Mouse (Mus musculus) midbrain, embryonic 11.5 days (tissue): Measurements from ENCODE around the gene Tcf7l1. TPM values are rescaled to one million over a fixed set of nuclear protein-coding genes. Genes with fewer than 3 reads are reported as not detected.
A peak's percentile ranks its signal among the peaks of the same experiment; 100 is the strongest.

ENCODE experiments used
- ATAC-seq: fragments of 200-750 bp; cut with Nextera tagmentation; 2 replicates; pipeline ENCODE4 v1.8.0; 2017; ENCODE audit warnings: moderate TSS enrichment, moderate library complexity; ENCODE audit not compliant: low FRiP score
- DNase-seq: peaks from one replicate; pipeline ENCODE4 v3.0.0; 2015; ENCODE audit warnings: low spot score; ENCODE audit errors: missing footprints
- H3K27ac ChIP-seq: fragments of 300-500 bp; sonication (generic); 2 replicates; pipeline ENCODE4 v1.5.1; 2014; ENCODE audit warnings: low read depth, low read length
- H3K27me3 ChIP-seq: fragments of 300-500 bp; sonication (generic); 2 replicates; pipeline ENCODE4 v1.6.1; 2014; ENCODE audit warnings: mild to moderate bottlenecking, low read length, moderate library complexity, mixed read lengths; ENCODE audit not compliant: control insufficient read depth, insufficient read depth
- H3K36me3 ChIP-seq: fragments of 300-500 bp; sonication (generic); 2 replicates; pipeline ENCODE4 v1.6.1; 2014; ENCODE audit warnings: mild to moderate bottlenecking, low read length, moderate library complexity, mixed read lengths; ENCODE audit not compliant: control insufficient read depth, insufficient read depth
- H3K4me1 ChIP-seq: fragments of 300-500 bp; sonication (generic); 2 replicates; pipeline ENCODE4 v1.6.1; 2014; ENCODE audit warnings: low read length; ENCODE audit not compliant: control insufficient read depth, insufficient read depth
- H3K4me2 ChIP-seq: fragments of 300-500 bp; sonication (generic); 2 replicates; pipeline ENCODE4 v1.6.1; 2014; ENCODE audit warnings: mild to moderate bottlenecking, moderate library complexity
- H3K4me3 ChIP-seq: fragments of 300-500 bp; sonication (generic); 2 replicates; pipeline ENCODE4 v1.5.1; 2014; ENCODE audit warnings: low read depth, low read length
- H3K9ac ChIP-seq: fragments of 300-500 bp; sonication (generic); 2 replicates; pipeline ENCODE4 v1.6.1; 2014; ENCODE audit warnings: low read length
- H3K9me3 ChIP-seq: fragments of 300-500 bp; sonication (generic); 2 replicates; pipeline ENCODE4 v1.6.1; 2016; ENCODE audit warnings: low read length; ENCODE audit not compliant: control insufficient read depth
- WGBS: fragments of 180-500 bp; shearing (Covaris S2); extraction: QIAGEN DNeasy Blood & Tissue Kit; methylation state at CpG from one replicate; pipeline ENCODE4 v1.1.7; 2014; 5-methylcytosine and 5-hydroxymethylcytosine counted together
- polyA plus RNA-seq: library from polyadenylated mRNA; unstranded; fragments of >200 nt; fragmentation: Nextera tagmentation; extraction: Ambion mirVana; gene quantifications from 2 replicates; pipeline ENCODE4 v1.2.1, GENCODE M21; 2014

Gene Tcf7l1
- polyA plus RNA-seq, 1 experiment from 2014 or later: 19.8 TPM

DNA sequence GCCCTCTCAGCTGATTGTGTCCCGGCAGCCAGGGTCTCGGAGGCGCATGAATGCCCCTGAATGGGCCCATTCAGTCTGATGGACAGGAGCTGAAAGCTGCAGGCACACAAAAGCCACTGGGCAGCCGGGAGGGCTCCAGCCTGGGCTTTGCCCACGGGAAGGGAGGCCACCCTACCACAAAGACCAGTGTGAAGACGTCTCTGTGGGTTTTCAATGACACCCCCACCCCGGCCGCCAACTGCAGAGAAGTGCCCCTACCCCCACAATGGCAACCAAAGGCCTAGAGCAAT lies 58.5 kb downstream of the Tcf7l1 start:
- H3K4me1 ChIP-seq: peaks cover 37% of the 10 kb centered on the region
- peak overlapping the region; percentile 17; the same call in 1 of the 2 replicates for H3K4me2 ChIP-seq
- peak overlapping the region; percentile 86 for H3K27ac ChIP-seq
- H3K36me3 ChIP-seq: no peaks in the 10 kb centered on the region
- H3K9ac ChIP-seq: peak overlapping the region; percentile 2; the same call in 1 of the 2 replicates
- H3K4me3 ChIP-seq: no peak overlapping the region
- H3K9me3 ChIP-seq: peaks cover 2% of the 10 kb centered on the region; the same call in 1 of the 2 replicates
- DNase-seq: no peak
- ATAC-seq: peak; percentile 89
- 11% methylated on average over 8 of the region's 8 CpGs for WGBS
- no peaks in the 10 kb centered on the region for H3K27me3 ChIP-seq

DNA sequence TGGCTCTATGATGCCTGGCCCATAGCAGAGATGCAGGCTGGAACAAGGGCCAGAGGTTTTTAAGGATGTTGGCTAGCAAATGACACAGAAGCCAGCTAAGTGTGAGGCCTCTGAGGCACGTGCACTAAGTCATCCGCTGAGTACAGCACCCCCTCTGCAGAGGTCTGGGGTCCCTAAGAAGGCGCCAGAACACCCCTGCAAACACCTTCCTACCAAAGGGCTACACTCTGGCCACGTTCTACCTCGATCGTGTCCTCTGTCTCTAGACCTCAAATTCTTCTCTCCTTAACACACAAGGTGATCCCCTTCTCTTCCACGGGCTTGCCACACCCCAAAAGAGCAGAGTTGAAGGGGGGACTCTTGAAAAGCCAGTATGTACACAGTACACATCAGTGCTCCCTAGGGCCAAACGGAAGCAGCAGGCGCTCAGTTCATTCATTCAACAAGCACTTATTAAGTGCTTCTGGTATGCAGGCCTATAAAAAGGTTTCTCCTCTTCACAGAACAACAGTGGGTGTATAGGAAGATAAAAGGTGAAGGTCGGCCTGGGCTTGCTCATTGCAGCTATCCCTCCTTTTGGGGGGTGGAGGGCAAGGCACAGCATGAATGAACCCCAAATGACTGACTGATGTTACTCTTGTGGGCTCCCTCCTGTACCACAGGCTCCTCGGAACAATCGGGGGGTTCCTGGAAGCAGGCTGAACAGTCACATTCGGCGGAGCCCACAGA lies 59.1 kb downstream of the Tcf7l1 start:
- H3K27ac ChIP-seq: peak overlapping the region; percentile 86
- ATAC-seq: peak; percentile 23; the same call in 1 of the 2 replicates
- WGBS: 29% methylated on average over 14 of the region's 14 CpGs
- no peak overlapping the region for H3K4me3 ChIP-seq
- H3K4me2 ChIP-seq: peak overlapping the region; percentile 26
- H3K4me1 ChIP-seq: peaks cover 37% of the 10 kb centered on the region
- H3K27me3 ChIP-seq: no peaks in the 10 kb centered on the region
- peaks cover 2% of the 10 kb centered on the region; the same call in 1 of the 2 replicates for H3K9me3 ChIP-seq
- H3K36me3 ChIP-seq: no peaks in the 10 kb centered on the region
- peak; percentile 96 for DNase-seq
- peak overlapping the region; percentile 2 for H3K9ac ChIP-seq

DNA sequence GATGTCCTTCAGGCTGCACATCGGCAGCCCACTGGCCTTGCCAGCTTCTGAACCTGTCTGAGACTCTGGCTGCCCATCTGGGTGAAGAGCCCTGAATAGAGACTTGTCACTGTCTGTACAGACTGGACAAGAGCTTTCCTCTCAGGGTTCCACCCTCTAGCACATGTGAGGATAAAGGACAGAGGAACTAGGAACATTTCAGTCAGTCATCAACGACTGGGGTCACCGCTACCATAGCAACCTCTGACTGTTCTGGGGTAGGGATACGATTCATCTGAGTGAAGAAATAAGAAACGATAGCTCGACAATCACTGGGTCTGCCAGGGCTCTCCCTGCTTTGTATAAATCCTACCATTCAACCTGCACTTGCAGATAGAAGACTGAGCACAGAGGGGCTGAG lies 61.2 kb downstream of the Tcf7l1 start:
- Histone ChIP-seq H3K27ac (no peak overlapping the region), H3K4me1 (peaks cover 42% of the 10 kb centered on the region), H3K9me3 (peaks cover 1% of the 10 kb centered on the region; the same call in 1 of the 2 replicates), H3K36me3 (no peaks in the 10 kb centered on the region), H3K4me2 (no peak overlapping the region), H3K27me3 (no peaks in the 10 kb centered on the region), H3K9ac (peak overlapping the region; percentile 33; the same call in 1 of the 2 replicates), H3K4me3 (no peak overlapping the region)
- ATAC-seq (no peak), DNase-seq (peak; percentile 90)
- 23% methylated on average over 6 of the region's 6 CpGs for WGBS

DNA sequence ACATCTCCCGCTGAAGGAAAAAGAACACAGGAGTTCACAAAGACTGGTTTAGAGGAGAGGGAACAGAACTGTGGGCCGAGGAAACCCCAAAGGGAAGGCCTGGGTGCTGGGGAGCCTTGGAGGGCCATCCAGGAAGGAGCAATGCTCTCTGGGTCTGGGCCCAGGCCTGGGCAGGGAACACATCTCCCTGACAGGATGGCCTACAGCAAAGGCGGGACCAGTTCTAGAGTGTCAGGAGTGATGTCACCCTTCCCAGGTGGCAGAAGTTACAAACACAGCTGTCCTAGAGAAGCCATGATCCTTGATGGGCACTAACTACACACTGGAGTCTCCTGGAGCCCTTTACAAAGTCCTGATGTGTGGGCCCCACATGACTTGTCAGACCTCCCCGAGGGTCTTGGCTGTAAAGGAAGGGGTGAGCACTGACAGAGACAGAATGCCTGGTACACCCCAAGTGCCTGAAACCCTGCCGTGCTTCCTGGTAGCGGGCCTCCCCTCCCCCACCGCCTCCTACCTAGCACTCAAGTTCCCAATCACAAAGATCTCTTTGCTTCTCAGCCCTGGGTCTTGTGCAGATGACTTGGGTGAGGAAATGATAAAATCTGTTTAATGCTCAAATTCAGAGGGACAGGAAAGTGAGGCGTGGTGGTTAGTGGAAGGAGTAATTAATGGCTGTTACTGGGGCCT lies 64.4 kb downstream of the Tcf7l1 start:
- Histone ChIP-seq H3K27me3 (no peaks in the 10 kb centered on the region), H3K27ac (no peak overlapping the region), H3K4me2 (no peak overlapping the region), H3K9ac (no peak overlapping the region), H3K36me3 (no peaks in the 10 kb centered on the region), H3K9me3 (no peaks in the 10 kb centered on the region), H3K4me1 (peaks cover 27% of the 10 kb centered on the region), H3K4me3 (no peak overlapping the region)
- 61% methylated on average over 8 of the region's 8 CpGs for WGBS
- DNase-seq: peak; percentile 87
- ATAC-seq: no peak

DNA sequence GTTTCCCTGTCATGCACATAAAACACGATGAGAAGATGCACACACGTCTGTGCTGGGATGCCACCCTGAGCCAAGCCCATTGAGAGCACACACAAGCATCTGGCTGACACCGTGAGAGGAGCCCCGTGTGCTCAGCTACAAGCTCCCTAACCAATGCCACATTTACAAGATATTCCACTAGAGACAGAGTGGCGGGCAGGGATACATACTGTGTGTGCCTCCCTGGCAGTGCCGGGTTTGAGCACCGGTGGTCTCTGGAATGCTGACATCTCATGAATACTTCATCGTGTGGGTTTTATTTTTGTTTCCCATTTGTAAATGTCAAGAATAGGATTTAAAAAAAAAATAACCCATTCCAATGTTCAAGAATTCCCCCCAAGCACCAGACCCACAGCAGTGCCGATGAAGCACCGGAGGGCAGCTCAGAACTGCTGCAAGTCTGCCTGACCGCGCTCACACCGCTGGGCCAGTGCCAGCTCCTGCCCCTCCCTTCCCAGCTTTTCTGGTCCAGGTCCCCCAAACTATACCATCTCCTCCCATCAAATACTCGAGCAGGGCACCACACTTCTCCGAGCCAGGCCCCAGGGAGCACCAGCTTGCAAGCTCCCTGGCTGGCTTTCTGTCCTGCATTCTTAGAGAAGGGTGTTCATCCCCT lies 65.2 kb downstream of the Tcf7l1 start:
- no peak for DNase-seq
- no peak overlapping the region for H3K27ac ChIP-seq

DNA sequence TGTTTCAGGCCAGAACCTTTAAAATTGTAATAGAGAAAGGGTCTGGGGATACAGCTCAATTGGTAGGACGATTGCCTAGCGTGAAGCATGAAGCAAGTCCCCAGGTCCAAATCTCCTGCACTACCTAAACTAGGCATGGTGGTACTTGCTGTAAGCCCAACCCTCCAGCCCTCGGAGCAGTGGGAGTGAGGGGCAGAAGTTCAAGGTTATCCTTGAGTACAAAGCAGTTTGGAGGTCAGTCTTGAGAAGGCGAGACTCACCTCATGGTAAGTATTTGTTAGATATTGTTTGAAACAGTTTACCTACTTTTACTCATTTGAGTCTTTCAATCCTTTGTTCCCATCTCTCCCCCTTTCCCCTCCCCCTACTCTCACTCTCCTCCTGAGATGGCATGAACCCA lies 65.9 kb downstream of the Tcf7l1 start:
- peaks cover 12% of the 10 kb centered on the region for H3K4me1 ChIP-seq
- no peaks in the 10 kb centered on the region for H3K36me3 ChIP-seq
- ATAC-seq (no peak), DNase-seq (no peak)
- 90% methylated on average over 4 of the region's 4 CpGs for WGBS
- no peak overlapping the region for H3K9ac ChIP-seq
- no peaks in the 10 kb centered on the region for H3K9me3 ChIP-seq
- H3K4me2 ChIP-seq: no peak overlapping the region
- H3K27ac ChIP-seq: no peak overlapping the region
- H3K4me3 ChIP-seq: no peak overlapping the region
- H3K27me3 ChIP-seq: no peaks in the 10 kb centered on the region

More for the DNA sequence above, 65.2 kb downstream of the Tcf7l1 start:
- WGBS: 80% methylated on average over 15 of the region's 15 CpGs
- no peak overlapping the region for H3K4me3 ChIP-seq
- peaks cover 20% of the 10 kb centered on the region for H3K4me1 ChIP-seq
- ATAC-seq: no peak
- H3K9me3 ChIP-seq: no peaks in the 10 kb centered on the region
- no peaks in the 10 kb centered on the region for H3K36me3 ChIP-seq
- H3K27me3 ChIP-seq: no peaks in the 10 kb centered on the region
- H3K9ac ChIP-seq: no peak overlapping the region
- no peak overlapping the region for H3K4me2 ChIP-seq

DNA sequence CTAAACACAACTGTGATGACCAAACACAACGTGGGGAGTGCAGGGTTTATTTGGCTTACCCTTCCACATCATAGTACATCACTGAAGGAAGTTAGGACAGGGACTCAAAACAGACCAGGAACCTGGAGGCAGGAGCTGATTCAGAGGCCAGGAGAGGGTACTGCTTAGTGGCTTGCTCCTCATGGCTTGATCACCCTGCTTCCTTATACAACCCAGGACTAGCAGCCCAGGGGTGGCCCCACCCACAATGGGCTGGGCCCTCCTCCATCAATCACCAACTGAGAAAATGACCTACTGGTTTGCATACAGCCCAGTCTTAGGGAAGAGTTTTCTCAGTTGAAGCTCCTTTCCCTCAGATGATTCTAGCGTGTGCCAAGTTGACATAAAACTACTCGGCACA lies 68.2 kb downstream of the Tcf7l1 start:
- 95% methylated on average over 3 of the region's 3 CpGs for WGBS
- DNase-seq (no peak), ATAC-seq (no peak)
- Histone ChIP-seq H3K27me3 (no peaks in the 10 kb centered on the region), H3K36me3 (no peaks in the 10 kb centered on the region), H3K9ac (no peak overlapping the region), H3K27ac (no peak overlapping the region), H3K4me3 (no peak overlapping the region), H3K9me3 (no peaks in the 10 kb centered on the region), H3K4me1 (peaks cover 5% of the 10 kb centered on the region), H3K4me2 (no peak overlapping the region)

DNA sequence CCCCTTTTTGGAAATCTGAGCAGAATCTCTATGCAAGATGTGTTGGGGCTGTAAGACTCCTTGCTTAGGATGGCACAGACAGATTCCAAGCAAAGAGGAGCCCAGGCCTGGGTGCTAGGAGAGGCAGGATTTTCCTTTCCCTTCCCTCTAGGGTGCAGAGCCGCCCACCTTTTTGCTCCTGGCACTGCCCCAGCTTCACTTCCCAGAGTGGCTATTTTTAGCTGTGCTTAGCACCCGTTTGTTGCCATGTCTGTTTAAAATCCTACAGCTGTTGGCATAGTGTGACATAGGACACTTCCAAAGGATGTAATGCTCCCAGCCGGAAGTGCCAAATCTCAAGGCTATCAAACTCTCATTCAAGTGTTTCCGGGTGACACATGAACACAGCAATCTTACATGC lies 74.3 kb downstream of the Tcf7l1 start:
- WGBS: 83% methylated on average over 4 of the region's 4 CpGs
- H3K27ac ChIP-seq: no peak overlapping the region

DNA sequence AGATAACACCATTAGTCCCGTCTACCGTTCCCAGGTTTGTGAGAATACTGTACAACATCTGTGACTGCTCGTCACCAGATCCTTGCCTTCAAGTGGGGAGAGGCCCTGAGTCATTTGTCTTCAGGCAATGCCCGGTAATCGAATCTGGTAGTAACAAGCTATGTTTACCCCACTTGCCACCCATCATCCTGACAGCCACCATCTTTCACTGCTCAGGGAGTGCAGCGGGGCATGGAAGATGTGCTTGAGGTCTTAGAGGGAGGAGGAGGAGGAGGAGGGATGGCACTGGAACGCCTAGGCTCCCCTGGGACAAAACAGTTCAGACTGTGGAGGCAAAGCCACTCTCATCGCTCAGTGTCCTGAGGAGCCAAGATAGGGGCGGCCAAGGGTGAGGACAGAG lies 74.8 kb downstream of the Tcf7l1 start:
- no peak for DNase-seq
- Histone ChIP-seq H3K4me2 (no peak overlapping the region), H3K9me3 (no peaks in the 10 kb centered on the region), H3K4me3 (no peak overlapping the region), H3K36me3 (no peaks in the 10 kb centered on the region), H3K9ac (no peak overlapping the region), H3K27me3 (no peaks in the 10 kb centered on the region), H3K4me1 (peaks cover 22% of the 10 kb centered on the region), H3K27ac (no peak overlapping the region)
- ATAC-seq: no peak
- WGBS: 70% methylated on average over 9 of the region's 9 CpGs

More for the DNA sequence above, 74.3 kb downstream of the Tcf7l1 start:
- ATAC-seq (no peak), DNase-seq (no peak)
- Histone ChIP-seq H3K36me3 (no peaks in the 10 kb centered on the region), H3K9me3 (no peaks in the 10 kb centered on the region), H3K4me3 (no peak overlapping the region), H3K4me1 (peaks cover 22% of the 10 kb centered on the region), H3K9ac (no peak overlapping the region), H3K4me2 (no peak overlapping the region), H3K27me3 (no peaks in the 10 kb centered on the region)
